ENCODE assay signal across 22 mouse cellular contexts in genomic region chr15:90569246-90569645, GRCm38 (mm10).
"Had no signal": no experiment of that assay in that cellular context is flagged by ENCODE, and none has a peak within 500 bp of the region (broad histone marks: within the 10 kb centered on the region; RNA-seq: fewer than 3 reads in every experiment).

No protein-coding gene starts in this region.

- H3K27ac ChIP-seq: limb, embryonic 12.5 days; limb, embryonic 15.5 days; liver, embryonic 14.5 days; lung, embryonic 15.5 days; neural tube, embryonic 12.5 days; neural tube, embryonic 15.5 days; stomach, postnatal 0 days had no signal

- H3K27me3 ChIP-seq: limb, embryonic 12.5 days; limb, embryonic 15.5 days; lung, embryonic 15.5 days; megakaryocyte, embryonic 14.5 days; neural tube, embryonic 12.5 days; neural tube, embryonic 15.5 days had no signal

- ATAC-seq: intestine, postnatal 0 days had no signal

- H3K9me3 ChIP-seq: limb, embryonic 12.5 days; limb, embryonic 15.5 days; lung, embryonic 15.5 days; megakaryocyte, embryonic 14.5 days; neural tube, embryonic 12.5 days; neural tube, embryonic 15.5 days had no signal

- H3K36me3 ChIP-seq: limb, embryonic 12.5 days; limb, embryonic 15.5 days; lung, embryonic 15.5 days; neural tube, embryonic 12.5 days; neural tube, embryonic 15.5 days had no signal

- DNase-seq: left cerebral cortex, postnatal 4 days; lung, adult 18-20 months; lung, postnatal 10 days; lung, postnatal 36 days; midbrain, embryonic 14.5 days; right cerebral cortex, adult 18-20 months; right cerebral cortex, postnatal 14 days; right cerebral cortex, postnatal 4 days; thymus, adult 2 months; thymus, postnatal 14 days; thymus, postnatal 4 days had no signal

- H3K9ac ChIP-seq: limb, embryonic 12.5 days; limb, embryonic 15.5 days; liver, embryonic 14.5 days; lung, embryonic 15.5 days; neural tube, embryonic 12.5 days; neural tube, embryonic 15.5 days had no signal

- H3K4me2 ChIP-seq: limb, embryonic 12.5 days; limb, embryonic 15.5 days; liver, embryonic 11.5 days; lung, embryonic 15.5 days; midbrain, embryonic 11.5 days; neural tube, embryonic 12.5 days; neural tube, embryonic 15.5 days had no signal

- H3K4me1 ChIP-seq: limb, embryonic 15.5 days; lung, embryonic 15.5 days; megakaryocyte, embryonic 14.5 days; neural tube, embryonic 12.5 days; neural tube, embryonic 15.5 days had no signal

- H3K4me3 ChIP-seq: limb, embryonic 12.5 days; limb, embryonic 15.5 days; lung, embryonic 15.5 days; megakaryocyte, embryonic 14.5 days; neural tube, embryonic 12.5 days; neural tube, embryonic 15.5 days had no signal
